Mouse (Mus musculus) olfactory bulb, adult 2 months (tissue): ENCODE measurements around the gene Als2cl.

Experiments used
- CTCF ChIP-seq: fragments of 200-500 bp; IDR thresholded peaks from 2 replicates; pipeline ENCODE4 v1.5.1; 2012; ENCODE audit warnings: low read depth, mild to moderate bottlenecking, low read length, moderate library complexity; ENCODE audit not compliant: insufficient read depth
- POLR2A ChIP-seq: fragments of 200-500 bp; IDR thresholded peaks from 2 replicates; pipeline ENCODE4 v1.6.1; 2012; ENCODE audit warnings: mild to moderate bottlenecking, low read depth, low read length, moderate library complexity; ENCODE audit not compliant: insufficient read depth

DNA sequence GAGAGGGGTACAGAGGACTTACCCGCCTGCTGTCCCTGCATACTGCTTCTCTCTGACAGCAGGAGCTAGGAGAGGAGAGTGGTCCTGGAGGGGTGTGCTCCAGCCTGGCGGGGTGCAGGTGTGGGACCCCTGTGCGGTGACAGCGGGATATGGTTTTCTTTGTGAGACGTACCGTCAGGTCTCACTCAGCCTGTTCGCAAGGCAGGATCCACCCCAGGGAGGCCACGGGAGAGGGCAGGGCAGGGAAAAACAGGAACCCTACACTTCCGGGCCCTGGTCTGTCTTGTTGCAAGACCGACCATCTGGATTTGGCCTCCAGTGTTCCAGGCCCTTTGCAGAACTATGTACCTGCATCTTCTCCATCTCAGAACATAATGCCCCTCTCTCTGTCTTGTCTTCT is 13.8 kb downstream of the Als2cl start:
- TF ChIP-seq CTCF, result no peak
- TF ChIP-seq POLR2A, result no peak
